Mouse (Mus musculus) CH12.LX (cell line): ENCODE data around the gene Gsg1l. TPM values are rescaled to one million over a fixed set of nuclear protein-coding genes. Genes with fewer than 3 reads are reported as not detected.

Experiments
- DNase-seq: peaks from one replicate; pipeline ENCODE4 v3.0.0-alpha.2; 2013; ENCODE audit errors: extremely low read depth
- H3K27ac ChIP-seq: 2 replicates; pipeline ENCODE4 v1.5.1; 2012; ENCODE audit warnings: low read depth, mild to moderate bottlenecking, control low read depth, moderate library complexity; ENCODE audit not compliant: insufficient read depth
- H3K27me3 ChIP-seq: replicated peaks from 2 replicates; pipeline ENCODE3; 2012; ENCODE audit warnings: inconsistent platforms
- H3K36me3 ChIP-seq, 2 experiments: replicated peaks in 1 of 2; 2 replicates each; pipeline versions ENCODE3 to v1.6.1; 2012; ENCODE audit warnings: inconsistent platforms in 1 of 2, low read length in 1 of 2, mild to moderate bottlenecking in 1 of 2, mixed read lengths in 1 of 2, moderate library complexity in 1 of 2; ENCODE audit not compliant: control insufficient read depth in 1 of 2, insufficient read depth in 1 of 2
- H3K4me1 ChIP-seq, 2 experiments: 2 replicates each; pipeline ENCODE4 v1.6.1; 2012; ENCODE audit warnings: inconsistent platforms in 1 of 2, moderate library complexity in 1 of 2; ENCODE audit not compliant: insufficient read depth in 2 of 2, control insufficient read depth in 1 of 2
- H3K4me2 ChIP-seq: 2 replicates; pipeline ENCODE4 v1.6.1; 2012; ENCODE audit warnings: low read depth, mild to moderate bottlenecking, control low read depth; ENCODE audit not compliant: poor library complexity, insufficient read depth, severe bottlenecking
- H3K4me3 ChIP-seq, 3 experiments: fragments of 150-350 bp in 1 of 3; sonication (generic) in 1 of 3; replicated peaks in 1 of 3; 2 replicates each; pipeline versions ENCODE3 to v1.5.1; 2011 to 2012; ENCODE audit warnings: low read depth in 2 of 3, low read length in 2 of 3, mild to moderate bottlenecking in 2 of 3, moderate library complexity in 2 of 3, control low read depth in 1 of 3, improper control_type of control experiment in 1 of 3, inconsistent platforms in 1 of 3, mixed read lengths in 1 of 3; ENCODE audit not compliant: poor library complexity in 1 of 3
- H3K79me2 ChIP-seq: replicated peaks from 2 replicates; pipeline ENCODE4 v1.6.1; 2012; ENCODE audit warnings: mild to moderate bottlenecking, moderate library complexity; ENCODE audit not compliant: control insufficient read depth, poor library complexity, insufficient read depth, severe bottlenecking; ENCODE audit errors: extremely low read depth
- H3K9ac ChIP-seq: 2 replicates; pipeline ENCODE4 v1.6.1; 2012; ENCODE audit warnings: low read depth, mild to moderate bottlenecking, control low read depth, moderate library complexity; ENCODE audit not compliant: insufficient read depth
- H3K9me3 ChIP-seq: replicated peaks from 2 replicates; pipeline ENCODE3; 2012; ENCODE audit warnings: low read length, inconsistent platforms, mixed read lengths
- CHD1 ChIP-seq: IDR thresholded peaks from 2 replicates; pipeline ENCODE4 v1.6.1; 2012; ENCODE audit warnings: low read depth, low read length, improper control_type of control experiment, inconsistent platforms
- CHD2 ChIP-seq: IDR thresholded peaks from 2 replicates; pipeline ENCODE4 v1.6.1; 2011; ENCODE audit warnings: low read length, improper control_type of control experiment
- CTCF ChIP-seq, 2 experiments: IDR thresholded peaks in 1 of 2; conservative IDR thresholded peaks in 1 of 2; 2 replicates each; pipeline ENCODE4 v1.5.1; 2011 to 2012; ENCODE audit warnings: low read depth in 2 of 2, low read length in 2 of 2, improper control_type of control experiment in 1 of 2, inconsistent platforms in 1 of 2, mild to moderate bottlenecking in 1 of 2, moderate library complexity in 1 of 2
- ELF1 ChIP-seq: IDR thresholded peaks from 2 replicates; pipeline ENCODE4 v1.6.1; 2014; ENCODE audit warnings: low read depth, mild to moderate bottlenecking, inconsistent platforms, low read length, improper control_type of control experiment
- GABPA ChIP-seq: IDR thresholded peaks from 2 replicates; pipeline ENCODE4 v1.6.1; 2012; ENCODE audit warnings: low read depth, low read length, improper control_type of control experiment, inconsistent platforms; ENCODE audit not compliant: insufficient replicate concordance
- JUN ChIP-seq: IDR thresholded peaks from 2 replicates; pipeline ENCODE4 v1.6.1; 2011; ENCODE audit warnings: low read depth, mild to moderate bottlenecking, low read length, improper control_type of control experiment, moderate library complexity; ENCODE audit not compliant: insufficient read depth
- KAT2A ChIP-seq: IDR thresholded peaks from 2 replicates; pipeline ENCODE4 v1.6.1; 2012; ENCODE audit warnings: low read length, improper control_type of control experiment, inconsistent platforms; ENCODE audit not compliant: insufficient replicate concordance
- MAFK ChIP-seq: IDR thresholded peaks from 2 replicates; pipeline ENCODE4 v1.6.1; 2011; ENCODE audit warnings: low read length, improper control_type of control experiment; ENCODE audit not compliant: insufficient replicate concordance
- MAZ ChIP-seq: IDR thresholded peaks from 2 replicates; pipeline ENCODE4 v1.6.1; 2012; ENCODE audit warnings: low read depth, mild to moderate bottlenecking, inconsistent platforms, low read length, improper control_type of control experiment, moderate library complexity
- MEF2A ChIP-seq: IDR thresholded peaks from 2 replicates; pipeline ENCODE4 v1.6.1; 2014; ENCODE audit warnings: low read depth, mild to moderate bottlenecking, inconsistent platforms, low read length, improper control_type of control experiment, borderline replicate concordance
- MYC ChIP-seq: IDR thresholded peaks from 2 replicates; pipeline ENCODE4 v1.6.1; 2011; ENCODE audit warnings: low read depth, mild to moderate bottlenecking, improper control_type of control experiment, low read length
- NELFE ChIP-seq: IDR thresholded peaks from 2 replicates; pipeline ENCODE4 v1.6.1; 2011; ENCODE audit warnings: low read depth, low read length, improper control_type of control experiment
- PAX5 ChIP-seq: IDR thresholded peaks from 2 replicates; pipeline ENCODE4 v1.6.1; 2012; ENCODE audit warnings: low read length, inconsistent platforms, mixed read lengths
- RAD21 ChIP-seq: IDR thresholded peaks from 2 replicates; pipeline ENCODE4 v1.6.1; 2011; ENCODE audit warnings: low read depth, mild to moderate bottlenecking, low read length, improper control_type of control experiment, moderate library complexity
- SMC3 ChIP-seq: IDR thresholded peaks from 2 replicates; pipeline ENCODE4 v1.6.1; 2011; ENCODE audit warnings: low read depth, low read length, improper control_type of control experiment
- USF2 ChIP-seq: conservative IDR thresholded peaks from 2 replicates; pipeline ENCODE4 v1.6.1; 2011; ENCODE audit warnings: low read depth, low read length, improper control_type of control experiment
- dilution Hi-C: fragments of 300-500 bp; cut with MboI; formaldehyde crosslinking; loops from 2 replicates; pipeline ENCODE4 v1.14.3; 2020; ENCODE audit warnings: low sequenced_read_pairs; ENCODE audit not compliant: extremely low pct_unique_long_range_greater_than_20kb, extremely low pct_ligation_motif_present
- in situ Hi-C: fragments of 300-500 bp; cut with MboI; formaldehyde crosslinking; loops from 3 replicates; pipeline ENCODE4 v1.14.3; 2019; ENCODE audit warnings: low sequenced_read_pairs, low pct_ligation_motif_present, low pct_unique_long_range_greater_than_20kb, mixed read lengths
- polyA plus RNA-seq: library from polyadenylated mRNA; unstranded; fragments of >175 nt; gene quantifications from 2 replicates; pipeline ENCODE4 v1.2.1, GENCODE M21; 2012; ENCODE audit warnings: low read depth; ENCODE audit not compliant: insufficient read length
- total RNA-seq, 2 experiments: library from RNA; depleted of rRNA; stranded (reverse); fragments of 300-350 nt in 1 of 2; fragments of >200 nt in 1 of 2; gene quantifications; 2 replicates each; pipeline ENCODE4 v1.2.3; 2012 to 2014

Gene Gsg1l
- total and polyA plus RNA-seq, 3 experiments = not detected

- dilution Hi-C loops (no loop called here), in situ Hi-C loops (no loop called here)
- no peaks in the 10 kb centered on the region for H3K36me3 ChIP-seq
Observed at GRCm38 (mm10) chr7:125983902-125984841, 98.0 kb downstream of the Gsg1l start.

GRCm38 (mm10) chr7:125979591-125979990 lies 102.6 kb downstream of the Gsg1l start:
- H3K4me3 ChIP-seq = no peak overlapping the region
- H3K79me2 ChIP-seq = no peaks in the 10 kb centered on the region
- dilution Hi-C loops = no loop called here
- H3K4me1 ChIP-seq = no peaks in the 10 kb centered on the region
- H3K4me2 ChIP-seq = no peak overlapping the region
- H3K36me3 ChIP-seq = no peaks in the 10 kb centered on the region
- H3K27me3 ChIP-seq = peaks cover 86% of the 10 kb centered on the region
- peaks cover 4% of the 10 kb centered on the region for H3K9me3 ChIP-seq
- in situ Hi-C loops = no loop called here
- no peak for TF ChIP-seq NELFE
- no peak for TF ChIP-seq CHD1
- no peak for TF ChIP-seq MAZ
- TF ChIP-seq PAX5 = no peak
- DNase-seq = no peak
- H3K27ac ChIP-seq = no peak overlapping the region
- no peak overlapping the region for H3K9ac ChIP-seq

More at GRCm38 (mm10) chr7:125983902-125984841, 98.0 kb downstream of the Gsg1l start:
- Histone ChIP-seq H3K79me2 (no peaks in the 10 kb centered on the region), H3K9ac (no peak overlapping the region), H3K27ac (no peak overlapping the region), H3K9me3 (peaks cover 4% of the 10 kb centered on the region)
- DNase-seq = no peak
- no peak for TF ChIP-seq KAT2A
- no peak for TF ChIP-seq ELF1
- no peak for TF ChIP-seq CTCF (conservative IDR thresholded peaks at IDR 0.05 in 1 of 2, IDR thresholded peaks at IDR 0.05 in 1 of 2; ENCODE audit: low read depth in 2 of 2, low read length in 2 of 2)
- TF ChIP-seq GABPA = no peak
- no peak for TF ChIP-seq MYC
- no peak for TF ChIP-seq MAFK
- no peak for TF ChIP-seq RAD21
- TF ChIP-seq CHD1 = no peak
- no peak for TF ChIP-seq USF2
- no peak for TF ChIP-seq JUN
- no peak for TF ChIP-seq NELFE
- no peak for TF ChIP-seq SMC3
- TF ChIP-seq CHD2 = no peak
- TF ChIP-seq MEF2A = no peak
- TF ChIP-seq, all 38 proteins: peak for 0
- Histone ChIP-seq H3K27me3 (peaks cover 89% of the 10 kb centered on the region), H3K4me2 (no peak overlapping the region), H3K4me3 (no peak overlapping the region), H3K4me1 (peaks cover 4 to 22% of the 10 kb centered on the region in 2 experiments)
